Mouse (Mus musculus) testis, adult 2 months (tissue): ENCODE results near the gene Fbxo22.

Experiments
- CTCF ChIP-seq: fragments of 200-500 bp; IDR thresholded peaks from 2 replicates; pipeline ENCODE4 v1.5.1; 2012; ENCODE audit warnings: low read depth, mild to moderate bottlenecking, inconsistent platforms, low read length, moderate library complexity; ENCODE audit not compliant: control insufficient read depth, insufficient read depth, insufficient replicate concordance
- POLR2A ChIP-seq: fragments of 200-500 bp; IDR thresholded peaks from 2 replicates; pipeline ENCODE4 v1.6.1; 2012; ENCODE audit warnings: low read depth, mild to moderate bottlenecking, inconsistent platforms, low read length, moderate library complexity; ENCODE audit not compliant: control insufficient read depth

GRCm38 (mm10) chr9:55246918-55247317, 38.2 kb downstream of the Fbxo22 start:
- TF ChIP-seq CTCF = no peak
- TF ChIP-seq POLR2A = no peak
